In genomic region chr10:40919464-40919863, GRCm38 (mm10) we compare ENCODE assay signal across 27 mouse cellular contexts. TPM values are rescaled to one million over a fixed set of nuclear protein-coding genes. Genes with fewer than 3 reads are reported as not detected.
A peak's percentile ranks its signal among the peaks of the same experiment; 100 is the strongest.
DNase-seq lines count a peak whose midpoint lies in the region; ATAC-seq and TF ChIP-seq lines count a peak whose summit lies in the region.
"Had no signal": no experiment of that assay in that cellular context is flagged by ENCODE, and none has a peak within 500 bp of the region (broad histone marks: within the 10 kb centered on the region; RNA-seq: fewer than 3 reads in every experiment).

No protein-coding gene starts in this region.

- POLR2A ChIA-PET in Patski (lab: Charles Lee) = interaction anchor here (0.6 to 1.3 kb wide), 2 partner anchors 9 to 270 kb away, joined by 3 to 4 read pairs; no protein-coding TSS in a partner anchor

- WGBS in midbrain, embryonic 13.5 days = 87% methylated on average over 6 of the region's 6 CpGs
- 86% methylated on average over 6 of the region's 6 CpGs for WGBS in midbrain, embryonic 11.5 days
- WGBS in hindbrain, embryonic 12.5 days = 86% methylated on average over 6 of the region's 6 CpGs

- H3K36me3 ChIP-seq in midbrain, embryonic 13.5 days = peaks cover 21% of the 10 kb centered on the region
- H3K36me3 ChIP-seq in midbrain, embryonic 11.5 days (ENCODE audit: control insufficient read depth, insufficient read depth, low read length) = no peaks in the 10 kb centered on the region
- 0 out of 2 replicates have a peak, but pooled peaks cover 3% of the 10 kb centered on the region for H3K36me3 ChIP-seq in hindbrain, embryonic 12.5 days
- H3K36me3 ChIP-seq: G1E; heart, embryonic 15.5 days had no signal

- no peaks in the 10 kb centered on the region for H3K9me3 ChIP-seq in midbrain, embryonic 13.5 days
- no peaks in the 10 kb centered on the region for H3K9me3 ChIP-seq in midbrain, embryonic 11.5 days (ENCODE audit: control insufficient read depth, low read length)
- H3K9me3 ChIP-seq in hindbrain, embryonic 12.5 days (replicated peaks) = no peaks in the 10 kb centered on the region
- H3K9me3 ChIP-seq: forebrain, embryonic 10.5 days; forebrain, embryonic 13.5 days; G1E; heart, embryonic 12.5 days; heart, embryonic 15.5 days; hindbrain, embryonic 10.5 days had no signal

- no peaks in the 10 kb centered on the region for H3K27me3 ChIP-seq in midbrain, embryonic 13.5 days
- H3K27me3 ChIP-seq in midbrain, embryonic 11.5 days (ENCODE audit: control insufficient read depth, insufficient read depth, low read length) = no peaks in the 10 kb centered on the region
- no peaks in the 10 kb centered on the region for H3K27me3 ChIP-seq in Patski
- no peaks in the 10 kb centered on the region for H3K27me3 ChIP-seq in hindbrain, embryonic 12.5 days
- H3K27me3 ChIP-seq: CH12.LX; forebrain, embryonic 13.5 days; heart, embryonic 12.5 days; heart, embryonic 15.5 days had no signal

- in situ Hi-C loops in Patski (cut with MboI; ENCODE audit: low pct_unique_long_range_greater_than_20kb) = no loop called here

- H3K27ac ChIP-seq in midbrain, embryonic 13.5 days = 0 out of 2 replicates have a peak overlapping the region, but pooled peaks have one; percentile 30
- H3K27ac ChIP-seq in midbrain, embryonic 11.5 days (ENCODE audit: low read depth, low read length) = no peak overlapping the region
- H3K27ac ChIP-seq in hindbrain, embryonic 12.5 days = no peak overlapping the region
- H3K27ac ChIP-seq: forebrain, embryonic 10.5 days; forebrain, embryonic 13.5 days; heart, embryonic 15.5 days; hindbrain, embryonic 10.5 days; hindbrain, embryonic 14.5 days; hindbrain, postnatal 0 days had no signal

- DNase-seq in frontal cortex, postnatal 25 days (ENCODE audit: low spot score in 2 of 2) = no peak
- DNase-seq in midbrain, embryonic 11.5 days (ENCODE audit: low spot score, missing footprints) = no peak
- no peak for DNase-seq in Patski (ENCODE audit: low read depth, low spot score)
- DNase-seq: adrenal gland, adult 8-10 months; adrenal gland, postnatal 36 days; B cell, adult 2 months; cerebellum, adult 9-10 months; cerebellum, postnatal 14 days; gastrocnemius, postnatal 25 days; heart, postnatal 10 days; heart, postnatal 36 days had no signal

- H3K9ac ChIP-seq in midbrain, embryonic 13.5 days (replicated peaks) = no peak overlapping the region
- no peak overlapping the region for H3K9ac ChIP-seq in midbrain, embryonic 11.5 days (ENCODE audit: low read length)
- no peak overlapping the region for H3K9ac ChIP-seq in hindbrain, embryonic 12.5 days
- H3K9ac ChIP-seq: forebrain, embryonic 13.5 days; heart, embryonic 12.5 days; heart, embryonic 15.5 days; hindbrain, embryonic 14.5 days had no signal

- H3K4me3 ChIP-seq in midbrain, embryonic 13.5 days (replicated peaks) = no peak overlapping the region
- H3K4me3 ChIP-seq in midbrain, embryonic 11.5 days (ENCODE audit: low read depth, low read length) = no peak overlapping the region
- H3K4me3 ChIP-seq in hindbrain, embryonic 12.5 days = no peak overlapping the region
- H3K4me3 ChIP-seq: forebrain, embryonic 10.5 days; forebrain, embryonic 13.5 days; heart, embryonic 12.5 days; heart, embryonic 15.5 days; hindbrain, embryonic 10.5 days had no signal

- CTCF ChIA-PET in Patski (lab: Charles Lee) = interaction anchor here (1.0 to 1.1 kb wide), 2 partner anchors 10 to 11 kb away, joined by 3 read pairs; no protein-coding TSS in a partner anchor

- peaks cover 8% of the 10 kb centered on the region; the same call in 1 of the 2 replicates for H3K4me1 ChIP-seq in midbrain, embryonic 13.5 days (replicated peaks)
- no peaks in the 10 kb centered on the region for H3K4me1 ChIP-seq in midbrain, embryonic 11.5 days (ENCODE audit: control insufficient read depth, insufficient read depth, low read length)
- H3K4me1 ChIP-seq in hindbrain, embryonic 12.5 days = 0 out of 2 replicates have a peak, but pooled peaks cover 3% of the 10 kb centered on the region
- H3K4me1 ChIP-seq: forebrain, embryonic 10.5 days; hindbrain, embryonic 10.5 days had no signal

- ATAC-seq in frontal cortex, adult (ENCODE audit: low TSS enrichment) = 0 out of 2 replicates have a peak, but pooled peaks have one; percentile 16
- no peak for ATAC-seq in midbrain, embryonic 13.5 days
- no peak for ATAC-seq in midbrain, embryonic 11.5 days (ENCODE audit: low FRiP score)
- ATAC-seq in Patski = peak; percentile 51
- no peak for ATAC-seq in hindbrain, embryonic 12.5 days (ENCODE audit: low FRiP score)
- ATAC-seq: activated CD4-positive, CD25-positive, alpha-beta regulatory T cell, adult 4 months; forebrain, embryonic 13.5 days; forebrain, embryonic 16.5 days; hindbrain, postnatal 0 days; inflammation-experienced regulatory T-cells, adult 6 months; intestine, postnatal 0 days had no signal

- no peak overlapping the region for H3K4me2 ChIP-seq in midbrain, embryonic 13.5 days (replicated peaks)
- no peak overlapping the region for H3K4me2 ChIP-seq in midbrain, embryonic 11.5 days
- no peak overlapping the region for H3K4me2 ChIP-seq in hindbrain, embryonic 12.5 days (replicated peaks)
- H3K4me2 ChIP-seq: forebrain, embryonic 13.5 days; heart, embryonic 12.5 days; heart, embryonic 15.5 days; hindbrain, embryonic 14.5 days had no signal

- TF ChIP-seq CTCF in Patski (IDR thresholded peaks at IDR 0.05) = no peak

RNA-seq across cellular contexts. Expression of gene Wasf1, which starts 36.2 kb away (rescaled TPM):
- polyA plus RNA-seq in midbrain, embryonic 13.5 days (2015; fragmentation: Nextera tagmentation; extraction: Ambion mirVana) = 93.7 and 97.1 TPM in 2 replicates
- polyA plus RNA-seq in midbrain, embryonic 11.5 days (2014; fragmentation: Nextera tagmentation; extraction: Ambion mirVana) = 49.1 and 55.3 TPM in 2 replicates
- 12.8 TPM for polyA plus RNA-seq in Patski (2021)
- 70.5 and 77.3 TPM in 2 replicates for polyA plus RNA-seq in hindbrain, embryonic 12.5 days (2016; fragmentation: Nextera tagmentation; extraction: Ambion mirVana)

RNA-seq across cellular contexts. Expression of gene Cdc40, which starts 36.4 kb away (rescaled TPM):
- polyA plus RNA-seq in midbrain, embryonic 13.5 days (2015; fragmentation: Nextera tagmentation; extraction: Ambion mirVana) = 30.2 and 30.5 TPM in 2 replicates
- polyA plus RNA-seq in midbrain, embryonic 11.5 days (2014; fragmentation: Nextera tagmentation; extraction: Ambion mirVana) = 38.7 and 38.9 TPM in 2 replicates
- 28.1 TPM for polyA plus RNA-seq in Patski (2021)
- 32.1 and 32.4 TPM in 2 replicates for polyA plus RNA-seq in hindbrain, embryonic 12.5 days (2016; fragmentation: Nextera tagmentation; extraction: Ambion mirVana)

Comparison
In these comparisons a context has a peak if more than half of its experiments do, and no peak if none do; other contexts are left out.
1. ATAC-seq: peak in frontal cortex, adult (single experiment) and Patski (single experiment); none in midbrain, embryonic 13.5 days (single experiment), midbrain, embryonic 11.5 days (single experiment) and hindbrain, embryonic 12.5 days (single experiment).